Mouse (Mus musculus): ENCODE measurements around the gene Sart3. TPM values are rescaled to one million over a fixed set of nuclear protein-coding genes. Genes with fewer than 3 reads are reported as not detected.

Sart3 gene
- polyA plus RNA-seq, 1 experiment = 14.3 TPM

DNA sequence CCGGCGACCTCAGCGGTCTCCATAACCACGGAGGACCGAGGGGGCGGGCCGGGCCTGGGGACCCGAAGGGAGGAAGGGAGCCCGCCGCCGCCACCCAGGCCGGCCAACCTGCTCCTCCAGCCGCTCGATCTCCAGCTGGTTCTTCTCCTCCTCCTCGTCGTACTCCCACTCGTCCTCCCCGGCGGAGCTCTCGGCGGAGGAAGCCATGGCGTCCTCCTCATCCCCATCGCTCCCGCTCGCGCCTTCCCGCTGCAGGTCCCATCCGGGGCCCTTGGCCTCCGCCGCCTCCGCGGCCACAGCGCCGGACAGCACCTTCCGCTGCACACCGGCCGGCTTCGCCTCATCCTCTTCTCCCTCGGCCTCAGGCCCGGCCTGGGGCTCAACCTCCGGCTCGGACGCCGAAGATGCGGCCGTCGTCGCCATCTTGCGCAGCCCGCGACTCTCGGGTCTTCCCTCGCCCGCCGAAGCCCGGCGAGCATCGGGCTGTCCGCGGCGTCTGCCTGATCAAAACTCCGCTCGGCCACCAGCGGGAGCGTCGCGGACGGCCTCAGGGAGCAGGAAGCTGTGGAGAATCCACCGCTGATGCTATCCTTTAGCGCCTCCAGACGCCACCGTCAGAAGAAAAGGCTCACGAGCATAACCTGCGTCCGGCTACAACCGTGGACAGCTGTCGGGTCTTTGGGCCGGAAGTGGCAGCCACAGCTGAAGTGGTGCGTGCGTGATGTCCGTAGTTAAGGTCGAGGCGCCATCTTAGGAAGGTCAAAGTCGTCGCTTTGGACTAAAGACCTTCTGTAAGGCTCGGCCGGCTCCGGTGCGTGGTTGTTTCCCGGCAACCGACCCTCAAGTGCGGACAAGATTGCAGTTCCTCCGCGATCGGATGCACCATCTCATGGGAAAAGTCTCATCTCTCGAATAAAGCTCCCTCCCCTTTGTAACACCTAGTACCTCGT is 822 bp downstream of the Sart3 start:
- Histone ChIP-seq H3K27me3 (replicated peaks) (no peaks in the 10 kb centered on the region), H3K9me3 (no peaks in the 10 kb centered on the region), H3K4me3 (replicated peaks) (peak overlapping the region; percentile 99), H3K36me3 (replicated peaks; ENCODE audit: low read length) (peaks cover 50% of the 10 kb centered on the region), H3K4me1 (peaks cover 65% of the 10 kb centered on the region)
- TF ChIP-seq FLI1 (IDR thresholded peaks at IDR 0.05; ENCODE audit: low read length) (peak; percentile 85), GATA1 (IDR thresholded peaks at IDR 0.05; ENCODE audit: borderline replicate concordance, low read length) (no peak)

DNA sequence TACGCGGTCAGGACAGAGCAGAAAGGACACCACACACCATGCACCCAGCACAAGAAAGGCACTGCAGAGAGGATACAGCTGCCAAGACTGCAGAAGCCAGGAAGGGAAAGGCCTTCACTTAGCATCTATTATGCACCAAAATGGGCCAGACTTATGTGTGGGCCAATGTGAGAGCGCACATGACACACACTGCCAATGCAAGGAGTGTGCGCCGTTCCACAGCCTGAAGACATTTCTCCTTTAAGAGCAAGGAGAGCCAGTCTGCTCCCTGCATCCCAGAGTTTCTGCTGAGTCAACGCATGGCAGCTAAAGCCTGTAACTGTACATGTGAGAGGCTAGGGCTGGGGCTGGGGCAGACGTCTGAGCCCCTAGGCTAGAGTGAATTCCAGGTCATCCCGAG is 3.5 kb downstream of the Sart3 start:
- no peaks in the 10 kb centered on the region for H3K9me3 ChIP-seq
- H3K36me3 ChIP-seq (replicated peaks; ENCODE audit: low read length) = peaks cover 51% of the 10 kb centered on the region
- no peak for TF ChIP-seq FLI1 (IDR thresholded peaks at IDR 0.05; ENCODE audit: low read length)
- no peak for TF ChIP-seq GATA1 (IDR thresholded peaks at IDR 0.05; ENCODE audit: borderline replicate concordance, low read length)
- no peak overlapping the region for H3K4me3 ChIP-seq (replicated peaks)
- no peaks in the 10 kb centered on the region for H3K27me3 ChIP-seq (replicated peaks)
- H3K4me1 ChIP-seq = peaks cover 66% of the 10 kb centered on the region

DNA sequence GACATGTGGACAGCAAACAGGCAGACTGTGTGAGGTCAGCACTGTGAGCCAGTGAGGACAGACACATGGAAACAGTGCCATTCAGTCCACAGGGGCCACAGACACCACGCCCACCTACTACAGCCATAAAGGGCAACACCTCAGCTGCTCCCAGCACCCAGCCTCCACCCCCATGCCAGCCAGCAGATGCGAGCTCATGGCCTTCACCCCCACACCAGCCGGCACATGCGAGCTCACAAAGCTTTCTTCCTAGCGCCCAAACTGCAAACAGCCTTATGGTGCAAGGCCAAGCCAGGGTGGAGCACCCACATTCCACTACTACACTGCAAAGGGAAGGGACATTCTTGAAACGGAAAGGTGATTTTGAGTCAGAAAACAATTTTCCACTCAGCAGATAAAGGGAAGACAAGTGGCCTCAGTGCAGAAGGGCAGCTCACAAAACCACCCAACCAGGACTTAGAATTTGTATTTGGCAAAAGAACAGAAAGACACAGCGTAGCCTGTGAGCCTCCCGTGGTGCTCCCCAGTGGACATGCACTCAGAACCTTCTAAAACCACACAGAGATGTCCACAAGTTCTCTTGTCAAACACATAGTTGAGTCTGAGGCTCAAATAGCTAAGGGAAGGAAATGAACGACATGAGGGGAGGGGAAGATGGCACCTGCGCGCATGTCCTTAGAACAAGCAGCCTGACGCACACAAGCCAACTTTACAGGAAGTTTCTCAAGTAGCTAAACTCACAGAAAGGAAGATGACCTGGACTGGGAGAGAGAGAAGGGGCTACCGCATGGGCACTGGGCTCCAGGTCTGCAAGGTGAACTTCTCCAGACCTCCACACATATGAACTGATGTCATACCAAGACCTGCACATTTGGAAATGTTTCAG is 6.4 kb downstream of the Sart3 start:
- no peaks in the 10 kb centered on the region for H3K27me3 ChIP-seq (replicated peaks)
- H3K36me3 ChIP-seq (replicated peaks; ENCODE audit: low read length) = peaks cover 80% of the 10 kb centered on the region
- peak overlapping the region; percentile 38 for H3K4me3 ChIP-seq (replicated peaks)
- H3K4me1 ChIP-seq = peaks cover 52% of the 10 kb centered on the region
- no peaks in the 10 kb centered on the region for H3K9me3 ChIP-seq
- TF ChIP-seq GATA1 (IDR thresholded peaks at IDR 0.05; ENCODE audit: borderline replicate concordance, low read length) (no peak), FLI1 (IDR thresholded peaks at IDR 0.05; ENCODE audit: low read length) (no peak)

DNA sequence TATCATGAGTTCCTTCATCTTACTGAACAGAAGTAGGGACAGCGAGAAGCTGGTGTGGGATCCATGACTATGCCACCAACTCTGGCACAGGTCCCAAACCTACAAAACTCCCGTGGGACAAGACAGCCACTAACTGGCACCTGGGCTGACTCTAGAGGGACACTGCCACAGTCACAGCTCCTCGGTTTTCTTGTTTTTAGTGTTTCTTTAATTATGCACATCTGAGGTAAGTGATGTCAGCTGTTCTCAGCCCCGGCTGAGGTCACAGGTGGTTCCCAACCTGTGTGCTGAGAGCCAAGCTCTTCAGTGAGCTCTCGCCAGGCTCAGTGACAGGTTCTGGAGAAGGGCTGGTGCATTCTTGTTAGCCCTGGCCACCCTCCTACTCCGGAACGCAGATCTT is 7.9 kb downstream of the Sart3 start:
- Histone ChIP-seq H3K27me3 (replicated peaks) (no peaks in the 10 kb centered on the region), H3K4me1 (peaks cover 38% of the 10 kb centered on the region), H3K9me3 (no peaks in the 10 kb centered on the region), H3K36me3 (replicated peaks; ENCODE audit: low read length) (peaks cover 94% of the 10 kb centered on the region), H3K4me3 (replicated peaks) (no peak overlapping the region)
- no peak for TF ChIP-seq FLI1 (IDR thresholded peaks at IDR 0.05; ENCODE audit: low read length)
- no peak for TF ChIP-seq GATA1 (IDR thresholded peaks at IDR 0.05; ENCODE audit: borderline replicate concordance, low read length)

DNA sequence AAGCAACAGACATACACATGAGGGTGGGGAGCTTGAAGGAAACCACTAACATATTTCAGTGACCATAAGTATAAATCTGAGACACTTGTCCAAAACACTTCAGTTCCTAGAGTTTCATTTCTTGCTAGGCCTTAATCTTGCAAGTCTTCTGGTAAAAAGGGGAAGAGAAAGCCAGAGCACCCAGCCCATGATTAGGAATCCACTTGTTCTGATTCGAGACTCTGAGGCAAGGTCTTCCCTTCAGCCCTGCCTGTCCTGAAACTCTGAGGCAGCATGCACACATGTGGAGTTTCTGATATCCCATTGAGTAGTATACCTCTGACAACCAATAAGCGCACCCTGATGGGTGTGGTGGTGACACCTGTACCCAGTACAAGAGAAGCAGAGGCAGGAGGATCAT is 10.7 kb downstream of the Sart3 start:
- H3K36me3 ChIP-seq (replicated peaks; ENCODE audit: low read length) = peaks cover 98% of the 10 kb centered on the region
- H3K27me3 ChIP-seq (replicated peaks) = no peaks in the 10 kb centered on the region
- H3K4me1 ChIP-seq = peaks cover 14% of the 10 kb centered on the region
- no peaks in the 10 kb centered on the region for H3K9me3 ChIP-seq
- TF ChIP-seq FLI1 (IDR thresholded peaks at IDR 0.05; ENCODE audit: low read length) (no peak), GATA1 (IDR thresholded peaks at IDR 0.05; ENCODE audit: borderline replicate concordance, low read length) (no peak)
- no peak overlapping the region for H3K4me3 ChIP-seq (replicated peaks)

DNA sequence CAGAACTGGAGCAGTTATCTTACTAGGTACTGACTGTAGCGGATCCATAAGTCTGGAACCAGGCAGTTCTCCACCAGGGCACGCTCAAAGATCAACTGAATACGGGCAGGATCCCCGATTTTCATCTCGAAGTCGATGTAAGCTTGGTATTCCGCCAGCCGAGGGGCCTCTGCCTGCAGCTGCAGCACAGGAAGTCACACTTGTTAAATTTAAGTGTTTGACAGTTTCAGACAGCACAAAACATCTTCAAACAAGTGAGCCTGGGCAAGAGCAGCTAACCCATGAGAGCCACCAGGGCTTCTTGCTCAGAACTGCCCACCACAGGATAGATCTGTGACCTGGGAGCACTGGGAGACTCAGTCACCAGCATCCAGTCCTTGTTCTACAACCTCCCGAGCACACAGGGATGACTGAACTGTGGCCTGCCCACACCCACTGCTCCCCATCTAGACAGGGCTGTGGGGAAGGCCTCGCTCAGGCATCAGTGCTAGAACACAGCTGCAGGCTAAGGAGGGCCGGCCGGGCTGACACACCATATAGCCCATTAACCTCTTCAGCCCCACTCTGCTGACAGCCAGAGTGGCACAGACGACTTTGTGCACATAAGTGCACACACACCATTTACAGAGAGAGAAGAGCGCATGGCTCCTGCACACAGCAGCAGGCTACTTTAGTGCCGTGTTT is 16.8 kb downstream of the Sart3 start:
- Histone ChIP-seq H3K4me3 (replicated peaks) (no peak overlapping the region), H3K9me3 (no peaks in the 10 kb centered on the region), H3K36me3 (replicated peaks; ENCODE audit: low read length) (peaks cover 100% of the 10 kb centered on the region), H3K27me3 (replicated peaks) (no peaks in the 10 kb centered on the region), H3K4me1 (0 out of 2 replicates have a peak, but pooled peaks cover 3% of the 10 kb centered on the region)
- no peak for TF ChIP-seq GATA1 (IDR thresholded peaks at IDR 0.05; ENCODE audit: borderline replicate concordance, low read length)
- TF ChIP-seq FLI1 (IDR thresholded peaks at IDR 0.05; ENCODE audit: low read length) = no peak

DNA sequence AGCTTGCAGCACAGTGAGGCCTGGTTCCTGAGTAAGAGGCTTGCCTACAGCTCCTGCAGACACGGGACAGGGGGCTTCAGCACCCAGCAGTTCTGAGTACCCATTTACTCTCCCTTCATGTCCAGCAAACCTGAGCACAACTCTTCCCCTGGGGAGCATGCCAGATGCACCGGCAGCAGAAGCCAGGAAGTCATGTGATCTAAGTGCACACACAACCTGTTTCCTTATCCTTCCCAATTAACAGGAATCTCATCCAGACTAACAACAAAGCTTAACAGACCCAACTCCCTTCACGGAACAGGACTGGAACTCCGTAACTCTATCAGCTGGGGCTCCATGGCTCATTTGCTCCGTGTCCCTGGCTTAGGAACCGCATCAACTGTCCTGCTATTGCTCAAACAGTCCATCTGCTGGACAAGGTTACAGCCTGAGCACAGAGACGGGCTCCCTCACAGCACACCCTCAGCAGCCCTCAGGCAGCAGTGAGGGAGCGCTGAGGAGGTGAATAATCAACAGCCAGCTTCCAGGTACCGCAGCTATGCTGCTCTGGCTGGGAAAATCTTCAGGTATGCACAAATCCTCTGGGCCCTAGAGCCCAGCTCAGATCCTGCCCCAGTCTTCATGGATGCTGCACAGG is 20.7 kb downstream of the Sart3 start:
- H3K27me3 ChIP-seq (replicated peaks) = no peaks in the 10 kb centered on the region
- H3K36me3 ChIP-seq (replicated peaks; ENCODE audit: low read length) = peaks cover 99% of the 10 kb centered on the region
- no peaks in the 10 kb centered on the region for H3K9me3 ChIP-seq
- H3K4me3 ChIP-seq (replicated peaks) = no peak overlapping the region
- H3K4me1 ChIP-seq = 0 out of 2 replicates have a peak, but pooled peaks cover 3% of the 10 kb centered on the region
- TF ChIP-seq GATA1 (IDR thresholded peaks at IDR 0.05; ENCODE audit: borderline replicate concordance, low read length) (no peak), FLI1 (IDR thresholded peaks at IDR 0.05; ENCODE audit: low read length) (no peak)

DNA sequence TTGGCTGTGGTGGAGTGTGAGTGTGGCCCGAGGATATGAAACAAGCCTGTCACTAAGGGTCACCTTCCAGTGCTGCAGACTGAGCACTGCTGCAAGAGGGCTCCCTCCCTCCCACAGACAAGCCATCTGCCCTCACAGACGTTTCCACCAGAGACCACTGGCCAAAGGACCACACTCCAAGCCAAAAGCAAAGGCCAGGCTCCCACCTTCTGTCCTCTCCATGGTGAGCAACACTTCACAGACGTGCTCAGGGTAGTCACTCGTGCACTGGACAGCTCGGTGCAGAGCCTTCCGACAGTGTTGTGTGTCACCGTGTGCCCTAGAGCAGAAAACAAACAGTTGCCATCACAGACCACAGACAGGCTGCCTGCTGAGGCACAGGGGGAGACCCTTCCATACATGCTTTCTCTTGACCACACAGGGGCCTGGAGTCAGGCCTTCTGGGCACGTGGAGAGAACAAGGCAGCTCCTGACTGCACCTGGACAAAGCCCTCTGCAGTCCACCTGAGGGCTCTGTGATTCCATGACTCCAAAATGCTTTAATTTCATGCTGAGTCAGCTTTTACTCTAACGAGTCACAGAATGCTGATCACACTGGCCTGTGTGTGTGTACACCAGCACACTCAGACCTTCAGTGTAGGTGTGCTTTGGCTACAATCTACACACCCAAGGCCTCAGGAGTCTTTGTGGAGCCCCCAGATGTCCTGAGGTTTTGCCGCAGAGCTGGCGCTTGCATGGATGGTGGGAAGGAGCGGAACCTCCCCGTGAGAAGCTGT is 23.6 kb downstream of the Sart3 start:
- Histone ChIP-seq H3K4me3 (replicated peaks) (no peak overlapping the region), H3K27me3 (replicated peaks) (no peaks in the 10 kb centered on the region), H3K36me3 (replicated peaks; ENCODE audit: low read length) (peaks cover 99% of the 10 kb centered on the region), H3K9me3 (no peaks in the 10 kb centered on the region), H3K4me1 (0 out of 2 replicates have a peak, but pooled peaks cover 3% of the 10 kb centered on the region)
- TF ChIP-seq GATA1 (IDR thresholded peaks at IDR 0.05; ENCODE audit: borderline replicate concordance, low read length) (no peak), FLI1 (IDR thresholded peaks at IDR 0.05; ENCODE audit: low read length) (no peak)
